Mouse (Mus musculus): ENCODE results near the gene B9d2. TPM values are rescaled to one million over a fixed set of nuclear protein-coding genes. Genes with fewer than 3 reads are reported as not detected.

Gene B9d2
- total RNA-seq, 2 experiments from 2014 or later: 23.9 to 24.4 TPM

DNA sequence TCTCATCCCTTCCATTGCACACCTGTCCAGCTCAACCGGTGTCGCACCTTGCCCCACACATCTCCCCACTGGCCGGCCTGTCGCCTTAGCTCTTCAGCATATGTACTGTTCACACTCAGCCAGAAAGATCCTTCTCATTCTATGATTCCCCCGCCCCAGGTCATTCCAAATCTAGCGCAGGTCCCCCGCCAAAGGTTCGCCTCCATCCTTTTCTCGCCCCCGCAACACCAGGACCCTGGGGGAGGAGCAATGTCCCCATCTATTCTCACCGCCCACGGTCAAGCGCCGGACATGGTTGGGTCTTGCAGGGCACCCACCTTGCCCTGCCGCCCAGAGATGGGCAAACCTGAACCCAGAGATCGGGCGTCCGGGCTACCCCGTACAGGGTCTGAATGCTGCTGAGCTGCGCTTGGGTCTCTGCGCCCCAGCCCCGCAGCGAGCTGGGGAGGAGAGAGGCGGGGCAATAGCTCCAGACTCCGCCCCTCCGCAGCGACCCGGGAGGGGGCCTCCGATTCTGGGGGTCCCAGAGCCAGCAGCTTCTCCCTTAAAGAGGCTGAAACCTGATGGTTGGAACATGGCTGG, 5.8 kb upstream of the B9d2 start, which contains the start of gene Tmem91:
Tmem91 (minus strand) TSS at position 448 of the 582 bp plus-strand sequence.
- no peak for DNase-seq

DNA sequence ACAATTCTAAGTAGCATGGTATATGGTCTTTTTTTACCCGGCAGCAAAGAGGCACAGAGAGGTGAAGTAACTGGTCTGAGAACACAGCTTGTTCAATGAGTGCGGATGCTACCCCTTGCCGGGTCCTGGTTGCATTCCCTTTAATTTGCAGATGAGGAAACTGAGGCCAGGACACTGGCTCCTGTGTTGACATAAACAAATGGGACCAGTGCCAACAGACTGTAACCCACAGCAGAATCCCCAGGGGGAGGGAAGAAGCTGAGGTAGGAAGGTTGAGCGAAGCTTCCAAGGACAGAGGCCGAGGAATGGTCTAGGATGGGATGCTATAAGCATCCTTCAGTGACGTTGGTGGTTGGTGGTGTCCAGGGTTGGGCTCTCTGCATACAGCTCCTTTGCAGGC, 5.2 kb upstream of the B9d2 start:
- DNase-seq: no peak

DNA sequence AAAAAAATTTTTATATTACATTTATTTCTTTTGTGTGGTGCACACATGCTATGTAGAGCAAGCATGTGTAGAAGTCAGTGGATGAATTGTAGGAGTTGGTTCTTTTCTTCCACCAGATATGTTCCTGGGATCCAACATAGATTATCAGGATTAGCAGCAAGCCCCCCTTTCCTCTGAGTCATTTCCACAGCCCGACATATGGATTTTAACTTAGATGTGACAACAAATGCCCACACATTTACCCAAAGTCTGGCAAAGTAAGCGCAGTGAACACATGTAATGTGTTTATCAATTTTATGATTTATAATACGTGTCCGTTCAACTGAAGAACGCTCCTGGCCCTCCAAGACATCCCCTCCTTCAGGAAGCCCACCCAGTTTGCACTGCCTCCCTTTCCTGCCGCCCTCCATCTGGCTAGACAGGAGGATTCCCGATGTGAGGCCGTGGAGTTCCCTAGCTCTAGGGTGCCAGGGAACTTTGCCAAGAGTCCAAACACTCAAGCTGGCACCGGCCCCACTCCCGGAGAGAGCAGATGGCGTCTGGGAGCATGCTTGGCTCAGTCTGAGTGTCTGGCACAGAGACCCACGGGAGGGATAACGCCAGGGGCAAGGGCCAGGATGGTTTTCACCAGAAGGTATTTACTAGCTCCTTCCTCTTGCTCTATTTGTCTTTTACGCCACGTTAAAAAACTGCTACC, 4.3 kb upstream of the B9d2 start:
- peak; percentile 89 to 91 for DNase-seq

DNA sequence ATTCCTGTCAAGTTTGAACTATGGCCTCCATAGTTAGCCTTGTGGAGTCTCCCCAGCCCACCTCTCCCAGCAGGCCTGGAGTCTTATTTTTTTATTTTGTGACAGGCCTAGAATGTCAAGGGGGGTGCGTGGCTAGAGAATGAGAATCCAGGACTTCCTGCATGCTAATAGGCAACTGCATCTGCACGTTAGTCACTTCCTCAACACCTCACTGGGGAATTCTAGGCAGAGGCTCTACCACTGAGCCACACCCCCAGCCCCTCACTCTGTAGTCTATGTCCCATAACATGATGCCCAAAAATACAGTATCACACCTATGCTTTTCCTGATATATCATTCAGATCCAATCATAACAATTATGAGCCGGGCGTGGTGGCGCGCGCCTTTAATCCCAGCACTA, 3.6 kb upstream of the B9d2 start:
- DNase-seq: no peak

DNA sequence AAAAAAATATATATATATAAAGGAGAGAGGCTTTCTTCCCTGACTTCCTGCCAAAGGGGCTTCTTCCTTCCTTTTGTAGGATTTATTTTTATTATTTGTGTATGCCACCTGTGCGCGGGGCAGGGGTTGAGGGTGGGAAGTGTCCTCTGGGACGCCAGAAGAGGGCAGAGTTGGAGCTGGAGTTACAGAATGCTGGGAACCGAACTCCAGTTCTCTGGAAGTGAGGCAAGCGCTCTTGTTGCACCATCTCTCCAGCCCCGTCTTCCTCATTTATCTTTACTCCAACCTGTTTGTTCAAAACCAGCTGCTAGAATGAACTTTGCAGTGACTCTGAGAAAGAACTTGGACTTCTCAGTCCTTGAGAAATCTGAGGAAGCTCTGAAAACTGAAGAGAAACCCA, 609 bp upstream of the B9d2 start:
- DNase-seq: no peak

DNA sequence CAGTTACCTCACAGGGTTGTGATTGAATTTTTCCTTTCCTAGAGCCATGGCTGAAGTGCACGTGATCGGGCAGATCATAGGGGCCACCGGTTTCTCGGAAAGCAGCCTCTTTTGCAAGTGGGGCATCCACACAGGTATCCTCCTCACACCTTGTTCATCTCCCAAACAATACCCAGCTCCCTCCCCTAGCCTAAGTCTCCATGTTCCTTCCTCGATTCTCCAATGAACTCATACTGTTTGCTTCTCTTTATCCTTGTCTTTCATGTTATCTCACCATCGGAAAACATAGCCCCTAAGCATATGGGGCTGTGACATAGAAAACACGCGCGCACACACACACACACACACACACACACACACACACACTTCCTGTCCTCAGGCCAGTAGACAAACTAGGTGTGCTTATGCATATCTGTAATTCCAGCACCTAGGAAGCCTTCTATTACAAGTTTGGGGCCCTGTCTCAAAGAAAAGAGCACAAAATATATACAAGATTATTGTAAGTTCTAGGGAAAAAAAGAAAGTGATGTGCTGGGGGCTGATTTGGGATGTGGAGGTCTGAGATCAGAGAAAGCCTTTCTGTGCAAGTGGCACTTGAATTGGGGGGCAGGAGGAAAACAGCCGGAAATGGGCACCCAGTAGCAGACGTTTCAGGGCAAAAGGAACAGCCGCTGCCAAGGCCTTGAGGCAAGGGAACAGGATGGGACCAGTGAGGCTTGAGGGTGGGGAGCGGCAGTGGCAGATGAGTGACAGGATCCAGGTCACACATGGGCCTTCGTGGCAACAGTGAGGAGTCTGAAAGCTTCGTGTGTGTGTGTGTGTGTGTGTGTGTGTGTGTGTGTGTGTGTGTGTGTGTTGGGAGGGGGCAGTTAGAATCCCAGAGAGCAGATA, 1.0 kb downstream of the B9d2 start:
- no peak for DNase-seq

DNA sequence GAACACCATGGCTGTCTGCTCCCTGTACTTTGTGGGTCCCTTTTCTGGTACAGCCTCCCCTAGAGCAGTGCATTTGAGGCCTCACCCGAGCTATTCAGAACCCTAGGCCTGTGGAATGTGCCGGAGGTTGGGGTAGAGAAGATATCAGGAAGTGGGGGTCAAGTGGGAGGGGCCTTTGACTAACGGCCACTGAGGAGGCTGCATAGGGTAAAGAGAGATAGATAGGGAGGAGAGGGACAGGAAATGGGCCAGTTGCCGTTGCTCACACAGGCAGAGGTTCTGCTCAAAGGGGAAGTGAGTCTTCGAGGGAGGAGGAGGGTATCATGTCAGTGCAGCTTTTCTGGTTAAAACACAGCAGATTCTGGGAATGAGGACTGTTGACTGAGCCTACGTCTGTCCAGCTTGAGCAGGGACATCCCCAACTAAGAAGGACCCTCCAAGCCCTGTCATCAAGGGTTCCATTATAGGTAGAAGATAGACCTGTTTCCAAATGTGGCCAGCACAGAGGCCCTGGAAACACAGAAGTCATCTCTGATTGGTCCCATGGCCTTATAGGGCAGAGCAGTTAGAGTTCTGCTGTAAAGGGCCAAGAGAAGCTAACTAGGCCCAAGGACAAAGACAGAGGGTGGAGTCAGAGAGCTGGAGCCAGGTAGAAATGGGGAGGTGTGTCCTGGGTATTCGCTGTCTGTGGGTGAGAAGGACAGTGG, 3.0 kb downstream of the B9d2 start:
- DNase-seq: no peak

DNA sequence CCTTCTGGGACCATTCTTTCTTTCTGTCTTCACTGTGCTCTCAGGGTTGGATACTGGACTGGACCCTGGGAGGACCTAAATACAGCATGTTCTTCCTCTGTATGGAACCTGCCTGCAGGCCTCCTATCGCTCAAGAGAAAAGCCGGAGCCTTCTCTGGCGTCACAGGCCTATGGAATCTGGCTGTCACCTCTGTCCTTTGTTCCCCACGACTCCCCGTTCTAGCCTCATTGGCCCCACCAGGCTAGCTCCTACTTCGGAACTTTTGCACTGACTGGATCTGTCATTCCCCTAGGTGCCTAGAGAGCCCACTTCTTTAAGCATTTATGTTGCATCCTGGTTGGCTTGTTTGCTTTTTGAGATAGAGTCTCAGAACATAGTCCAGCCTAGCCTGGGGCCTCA, 4.1 kb downstream of the B9d2 start:
- no peak for DNase-seq

DNA sequence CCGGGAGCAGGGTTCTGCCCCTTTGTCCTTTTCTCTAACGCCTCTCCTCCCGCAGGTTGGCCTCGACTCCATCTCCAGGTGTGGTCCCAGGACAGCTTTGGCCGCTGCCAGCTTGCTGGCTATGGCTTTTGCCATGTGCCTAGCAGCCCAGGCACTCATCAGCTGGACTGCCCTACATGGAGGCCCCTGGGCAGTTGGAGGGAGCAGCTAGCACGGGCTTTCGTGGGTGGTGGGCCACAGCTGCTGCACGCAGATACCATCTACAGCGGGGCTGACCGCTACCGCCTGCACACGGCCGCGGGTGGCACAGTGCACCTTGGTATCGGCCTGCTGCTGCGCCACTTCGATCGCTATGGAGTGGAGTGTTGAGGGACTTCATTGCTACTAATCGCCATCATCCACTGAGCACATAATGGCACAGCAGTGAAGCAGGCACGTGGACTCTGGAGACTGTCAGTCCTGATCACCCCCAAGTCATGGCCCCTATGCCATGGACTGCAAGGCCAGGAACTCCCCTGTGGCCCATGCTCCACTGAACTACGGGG, 5.4 kb downstream of the B9d2 start:
- DNase-seq: no peak

DNA sequence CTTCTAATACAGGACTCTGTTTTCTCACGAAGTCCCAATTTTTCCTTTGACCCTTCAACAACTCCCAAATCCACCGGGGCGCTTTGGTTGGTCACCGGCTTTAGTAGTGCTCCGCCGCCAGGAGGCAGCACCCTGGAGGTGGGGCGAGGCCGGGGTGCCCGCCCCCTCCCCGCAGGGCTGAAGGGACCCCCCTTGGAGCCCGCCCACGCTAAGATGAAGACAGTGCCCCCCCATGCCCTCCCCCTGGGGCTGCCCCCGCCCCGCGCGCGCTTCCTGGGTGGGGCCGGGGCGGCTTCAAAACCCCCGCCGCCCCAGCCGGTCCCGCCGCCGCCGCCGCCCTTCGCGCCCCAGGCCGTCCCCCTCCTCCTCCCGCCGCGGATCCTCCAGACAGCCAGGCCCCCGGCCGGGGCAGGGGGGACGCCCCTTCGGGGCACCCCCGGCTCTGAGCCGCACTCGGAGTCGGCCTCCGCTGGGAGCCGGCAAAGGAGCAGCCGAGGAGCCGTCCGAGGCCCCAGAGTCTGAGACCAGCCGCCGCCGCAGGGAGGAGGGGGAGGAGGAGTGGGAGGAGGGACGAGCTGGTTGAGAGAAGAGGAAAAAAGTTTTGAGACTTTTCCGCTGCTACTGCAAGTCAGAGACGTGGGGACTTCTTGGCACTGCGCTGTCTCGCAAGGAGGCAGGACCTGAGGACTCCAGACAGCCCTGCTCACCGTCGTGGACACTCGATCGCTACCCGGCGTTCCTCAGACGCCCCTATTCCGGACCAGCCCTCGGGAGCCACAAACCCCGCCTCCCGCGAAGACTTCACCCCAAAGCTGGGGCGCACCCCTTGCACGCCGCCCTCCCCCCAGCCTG, 6.3 kb downstream of the B9d2 start, which contains the start of gene Tgfb1:
Tgfb1 (plus strand) TSS at position 323 of the 852 bp plus-strand sequence.
- no peak for DNase-seq

DNA sequence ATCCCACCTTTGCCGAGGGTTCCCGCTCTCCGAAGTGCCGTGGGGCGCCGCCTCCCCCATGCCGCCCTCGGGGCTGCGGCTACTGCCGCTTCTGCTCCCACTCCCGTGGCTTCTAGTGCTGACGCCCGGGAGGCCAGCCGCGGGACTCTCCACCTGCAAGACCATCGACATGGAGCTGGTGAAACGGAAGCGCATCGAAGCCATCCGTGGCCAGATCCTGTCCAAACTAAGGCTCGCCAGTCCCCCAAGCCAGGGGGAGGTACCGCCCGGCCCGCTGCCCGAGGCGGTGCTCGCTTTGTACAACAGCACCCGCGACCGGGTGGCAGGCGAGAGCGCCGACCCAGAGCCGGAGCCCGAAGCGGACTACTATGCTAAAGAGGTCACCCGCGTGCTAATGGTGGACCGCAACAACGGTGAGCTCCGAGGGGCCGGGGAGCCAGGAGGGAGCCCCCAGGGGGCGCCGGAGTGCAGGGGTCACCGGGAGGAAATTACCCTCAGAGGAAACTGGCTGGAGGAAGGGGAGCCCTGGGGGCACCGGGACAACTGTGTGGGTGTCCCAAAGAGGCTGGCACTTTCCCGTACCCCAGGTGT, 7.3 kb downstream of the B9d2 start:
- no peak for DNase-seq

DNA sequence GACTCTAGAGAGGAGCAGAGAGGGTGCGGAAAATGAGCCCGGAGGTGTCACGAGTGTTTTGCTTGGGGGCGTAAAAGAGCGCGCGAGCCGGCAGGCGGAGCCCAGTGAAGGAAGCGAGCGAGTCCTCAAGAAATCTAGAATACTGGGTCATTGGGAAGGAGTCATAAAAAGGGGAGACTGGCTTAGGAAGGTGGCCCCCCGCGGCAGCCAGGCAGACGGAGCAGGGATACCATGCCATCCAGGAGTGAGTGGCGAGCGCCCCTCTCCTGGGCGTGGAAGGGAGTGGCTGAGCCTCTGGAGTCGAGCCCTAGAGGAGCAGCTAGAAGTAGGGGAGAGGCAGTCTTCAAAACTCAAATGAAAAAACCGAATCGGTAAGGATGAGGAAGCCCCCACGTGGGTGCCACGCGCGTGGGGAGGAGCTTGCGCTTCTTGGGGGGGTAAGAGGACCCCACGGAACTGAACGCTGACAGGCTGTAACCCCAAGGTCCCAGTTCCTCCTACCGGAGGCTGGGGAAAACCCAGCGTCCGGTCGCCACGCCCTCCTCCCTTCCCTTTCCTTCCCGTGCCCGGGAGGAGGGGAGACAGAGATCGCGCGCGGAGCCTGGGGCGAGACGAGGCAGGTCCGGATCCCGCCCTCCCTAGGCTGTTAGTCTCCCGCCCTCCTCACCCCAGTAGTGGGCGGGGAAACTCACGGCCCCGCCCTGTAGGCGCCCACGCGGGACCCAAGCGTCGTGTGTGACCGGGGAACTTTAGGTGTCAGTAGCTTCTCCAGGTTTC, 8.4 kb downstream of the B9d2 start:
- DNase-seq: no peak

DNA sequence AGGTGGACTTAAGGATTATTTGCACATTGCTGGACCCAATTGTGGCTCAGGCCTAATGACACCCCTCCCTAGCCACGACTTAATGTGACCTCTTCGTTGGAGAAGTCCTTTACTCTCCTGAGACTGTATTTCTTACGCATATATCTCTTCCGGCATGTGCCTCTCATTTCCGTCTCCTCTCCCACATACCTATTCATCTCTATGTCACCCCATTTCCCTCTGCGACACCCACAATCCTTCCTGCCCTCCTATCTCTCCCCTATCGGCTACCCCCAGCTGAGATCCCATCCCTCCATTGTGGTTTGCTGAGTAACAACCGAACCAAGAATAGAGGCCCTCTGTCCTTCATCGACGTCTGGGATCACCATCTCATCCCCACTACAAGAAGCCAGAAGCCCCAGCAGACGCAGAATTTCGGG, 9.0 kb downstream of the B9d2 start:
- no peak for DNase-seq

DNA sequence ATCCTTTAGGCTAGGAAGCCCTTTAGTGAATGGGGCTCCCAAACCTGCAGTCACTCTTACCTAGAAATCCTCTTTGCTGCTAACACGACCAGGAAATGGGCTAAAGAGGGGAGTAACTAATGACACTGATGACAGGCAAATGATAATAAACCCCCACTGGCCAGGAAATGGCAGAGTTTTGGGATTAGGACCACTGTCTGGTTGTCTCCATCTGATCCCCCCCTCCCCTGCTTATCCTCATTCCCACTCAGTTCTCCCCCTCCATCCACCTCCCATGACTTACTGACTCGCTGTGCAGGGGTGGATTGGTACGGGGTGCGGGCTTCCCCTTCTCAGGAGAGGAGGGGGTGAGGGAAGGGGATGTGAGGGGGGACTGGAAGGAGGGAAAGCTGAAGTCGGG, 9.5 kb downstream of the B9d2 start:
- DNase-seq: no peak

DNA sequence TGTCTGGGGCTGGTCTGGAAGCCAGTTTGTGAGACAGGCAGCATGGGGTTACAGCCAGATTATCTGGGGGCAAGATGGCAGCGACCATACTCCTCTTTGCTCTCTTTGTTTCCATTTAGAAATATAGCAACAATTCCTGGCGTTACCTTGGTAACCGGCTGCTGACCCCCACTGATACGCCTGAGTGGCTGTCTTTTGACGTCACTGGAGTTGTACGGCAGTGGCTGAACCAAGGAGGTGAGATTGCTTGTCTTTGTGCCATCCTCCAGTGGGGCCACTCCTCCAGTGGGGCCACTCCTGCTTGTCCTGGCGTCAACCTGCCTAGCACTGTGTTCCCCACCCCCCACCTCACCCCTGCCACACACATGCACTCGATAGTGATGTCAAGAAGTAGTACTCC, 13.5 kb downstream of the B9d2 start:
- DNase-seq: no peak

DNA sequence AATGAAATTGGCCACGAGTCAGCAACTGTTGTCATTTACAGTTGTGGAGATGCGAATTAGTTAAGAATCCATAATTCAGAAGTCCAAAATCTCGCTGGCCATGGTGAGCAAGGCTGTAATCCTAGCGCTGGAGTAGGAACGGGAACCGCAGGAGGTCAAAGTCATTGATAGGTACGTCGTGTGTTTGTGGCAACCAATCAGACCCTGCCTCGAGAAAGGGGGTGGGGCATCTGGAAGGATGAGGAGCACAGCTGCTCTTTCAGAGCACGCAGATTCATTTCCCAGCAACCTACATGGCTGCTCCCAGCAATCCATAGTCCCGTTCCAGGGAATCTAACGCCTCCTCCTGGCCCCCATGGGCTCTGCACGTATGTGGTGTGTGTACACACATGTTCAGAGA, 19.3 kb downstream of the B9d2 start:
- DNase-seq: no peak

DNA sequence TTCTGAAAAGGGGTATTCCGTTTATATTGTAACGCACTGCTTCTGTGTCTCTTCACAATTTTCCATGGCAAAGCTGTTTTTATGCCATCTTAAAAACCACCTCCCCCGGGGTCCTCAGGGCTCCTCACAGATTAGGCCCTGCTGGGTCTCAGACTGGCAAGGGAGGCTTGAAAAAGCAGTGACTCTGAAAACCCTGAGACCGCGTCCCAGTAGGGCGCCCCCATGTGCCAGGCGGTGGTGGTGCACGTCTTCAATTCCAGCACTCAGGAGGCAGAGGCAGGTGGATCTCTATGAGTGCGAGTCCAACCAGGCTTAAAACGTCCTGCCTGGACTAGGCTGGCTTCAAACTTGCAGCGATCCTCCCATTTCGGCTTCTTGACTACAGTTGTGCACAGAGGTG, 20.2 kb downstream of the B9d2 start:
- DNase-seq: no peak

DNA sequence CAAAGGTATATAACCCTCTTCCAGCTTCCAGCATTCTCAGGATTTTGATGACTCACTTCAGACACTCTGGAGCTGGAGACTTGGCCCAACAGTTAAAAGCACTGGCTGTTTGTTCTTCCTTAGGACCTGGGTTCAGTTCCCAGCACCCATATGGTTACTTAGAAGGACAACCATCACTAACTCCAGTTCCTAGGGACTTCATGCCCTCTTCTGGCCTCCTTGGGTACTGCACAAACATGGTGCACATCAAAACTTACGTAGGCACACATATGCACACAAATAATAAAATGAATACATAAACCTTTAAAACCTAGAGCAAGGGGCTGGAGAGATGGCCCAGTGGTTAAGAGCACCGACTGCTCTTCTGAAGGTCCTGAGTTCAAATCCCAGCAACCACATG, 21.8 kb downstream of the B9d2 start:
- DNase-seq: no peak

DNA sequence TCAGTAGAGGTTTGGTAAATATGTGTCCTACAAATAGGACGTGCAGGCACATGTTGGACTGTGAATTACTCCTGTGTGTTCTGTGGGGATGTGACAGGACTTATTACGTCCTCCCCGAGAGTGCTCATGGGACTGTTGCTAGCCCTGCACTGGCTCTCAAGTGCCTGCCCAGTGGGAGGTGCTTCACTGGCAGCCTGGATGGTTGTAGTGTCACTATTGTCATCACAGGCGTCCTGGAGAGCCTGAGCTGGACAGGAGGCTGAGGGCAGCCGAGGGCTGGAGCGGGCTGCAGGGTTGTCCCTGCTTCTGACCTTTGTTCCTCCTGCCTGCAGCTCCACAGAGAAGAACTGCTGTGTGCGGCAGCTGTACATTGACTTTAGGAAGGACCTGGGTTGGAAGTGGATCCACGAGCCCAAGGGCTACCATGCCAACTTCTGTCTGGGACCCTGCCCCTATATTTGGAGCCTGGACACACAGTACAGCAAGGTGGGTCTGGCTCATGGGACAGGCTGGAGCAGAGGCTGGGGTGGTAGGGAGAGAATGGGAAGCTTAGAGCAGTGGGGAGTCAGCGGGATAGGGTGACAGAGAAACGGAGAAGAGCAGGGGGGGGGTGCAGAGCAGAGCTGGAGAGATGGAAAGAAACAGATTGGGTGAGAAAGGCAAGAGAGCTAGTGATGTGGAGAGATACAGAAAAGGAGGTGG, 23.4 kb downstream of the B9d2 start:
- no peak for DNase-seq

All from layer of hippocampus, postnatal 36 days (tissue).